Mouse (Mus musculus) hindbrain, embryonic 12.5 days (tissue): Measurements from ENCODE around the gene Plcl2. TPM values are rescaled to one million over a fixed set of nuclear protein-coding genes. Genes with fewer than 3 reads are reported as not detected.
A peak's percentile ranks its signal among the peaks of the same experiment; 100 is the strongest.

ENCODE experiments used
- ATAC-seq: fragments of 200-750 bp; cut with Nextera tagmentation; 2 replicates; pipeline ENCODE4 v1.8.0; 2017; ENCODE audit warnings: moderate TSS enrichment; ENCODE audit not compliant: low FRiP score
- H3K27ac ChIP-seq: fragments of 300-500 bp; sonication (generic); 2 replicates; pipeline ENCODE4 v1.5.1; 2016; ENCODE audit warnings: mild to moderate bottlenecking
- H3K27me3 ChIP-seq: fragments of 300-500 bp; sonication (generic); 2 replicates; pipeline ENCODE4 v1.6.1; 2016; ENCODE audit warnings: mild to moderate bottlenecking
- H3K36me3 ChIP-seq: fragments of 300-500 bp; sonication (generic); 2 replicates; pipeline ENCODE4 v1.6.1; 2016; ENCODE audit warnings: mild to moderate bottlenecking
- H3K4me1 ChIP-seq: fragments of 300-500 bp; sonication (generic); 2 replicates; pipeline ENCODE4 v1.6.1; 2016
- H3K4me2 ChIP-seq: fragments of 300-500 bp; sonication (generic); replicated peaks from 2 replicates; pipeline ENCODE4 v1.6.1; 2016; ENCODE audit warnings: mild to moderate bottlenecking
- H3K4me3 ChIP-seq: fragments of 300-500 bp; sonication (generic); 2 replicates; pipeline ENCODE4 v1.5.1; 2016; ENCODE audit warnings: mild to moderate bottlenecking
- H3K9ac ChIP-seq: fragments of 300-500 bp; sonication (generic); 2 replicates; pipeline ENCODE4 v1.6.1; 2016; ENCODE audit warnings: mild to moderate bottlenecking, moderate library complexity
- H3K9me3 ChIP-seq: fragments of 300-500 bp; sonication (generic); replicated peaks from 2 replicates; pipeline ENCODE4 v1.6.1; 2016; ENCODE audit warnings: mild to moderate bottlenecking
- WGBS: fragments of 180-500 bp; shearing (Covaris S2); methylation state at CpG from one replicate; pipeline ENCODE4 v1.1.7; 2016; 5-methylcytosine and 5-hydroxymethylcytosine counted together
- polyA plus RNA-seq: library from polyadenylated mRNA; unstranded; fragments of >200 nt; fragmentation: Nextera tagmentation; extraction: Ambion mirVana; gene quantifications from 2 replicates; pipeline ENCODE4 v1.2.1, GENCODE M21; 2016

The Plcl2 gene
- 9.2 and 10.0 TPM in 2 replicates for polyA plus RNA-seq

DNA sequence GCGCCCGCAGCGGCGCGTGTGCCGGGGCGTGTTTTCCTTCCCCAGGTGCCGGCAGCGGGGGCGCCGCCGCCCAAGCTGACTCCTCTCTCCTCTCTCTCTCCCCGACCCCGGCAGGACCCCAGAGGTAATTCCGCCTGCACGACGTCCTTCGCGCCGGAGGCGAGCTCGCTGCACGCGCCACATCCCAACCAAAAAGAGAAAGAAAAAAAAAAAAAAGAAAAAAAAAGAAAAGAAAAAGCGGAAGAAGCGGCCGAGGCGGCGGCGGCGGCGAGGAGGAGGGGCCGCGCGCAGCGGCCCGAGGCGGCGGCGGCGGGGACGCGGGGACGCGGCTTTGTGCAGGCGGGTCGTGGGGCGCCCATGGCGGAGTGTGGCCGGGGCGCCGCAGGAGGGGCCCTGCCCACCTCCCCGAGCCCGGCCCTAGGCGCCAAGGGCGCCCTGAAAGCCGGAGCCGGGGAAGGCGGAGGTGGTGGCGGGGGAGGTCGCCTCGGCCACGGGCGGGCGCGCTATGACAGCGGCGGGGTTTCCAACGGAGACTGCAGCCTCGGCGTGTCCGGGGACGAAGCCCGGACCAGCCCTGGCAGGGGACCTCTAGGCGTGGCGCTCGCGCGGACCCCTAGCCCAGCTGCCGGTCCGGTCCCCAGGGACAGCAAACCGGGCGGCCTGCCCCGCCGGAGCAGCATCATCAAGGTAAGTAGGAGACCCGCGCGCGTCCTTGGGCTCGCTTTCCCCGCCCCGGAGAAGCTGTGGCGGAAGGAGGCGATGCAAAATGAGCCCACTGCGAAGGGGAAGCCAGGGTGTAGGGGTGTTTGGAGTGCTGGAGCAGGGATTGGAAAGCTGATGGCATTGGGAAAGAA lies at the start of gene Plcl2:
TSS of gene Plcl2 (plus strand) at position 153 of the 854 bp plus-strand sequence.
- peaks cover 13% of the 10 kb centered on the region for H3K4me1 ChIP-seq
- no peaks in the 10 kb centered on the region for H3K36me3 ChIP-seq
- H3K27ac ChIP-seq = peak within 1 kb of the TSS; percentile 95
- peak within 1 kb of the TSS; percentile 71 for H3K4me2 ChIP-seq
- H3K27me3 ChIP-seq = no peaks in the 10 kb centered on the region
- H3K9me3 ChIP-seq = no peaks in the 10 kb centered on the region
- ATAC-seq = peak; percentile 74
- under 1% methylated on average over 81 of the region's 95 CpGs for WGBS
- peak within 1 kb of the TSS; percentile 94 for H3K9ac ChIP-seq
- H3K4me3 ChIP-seq = peak within 1 kb of the TSS; percentile 89

DNA sequence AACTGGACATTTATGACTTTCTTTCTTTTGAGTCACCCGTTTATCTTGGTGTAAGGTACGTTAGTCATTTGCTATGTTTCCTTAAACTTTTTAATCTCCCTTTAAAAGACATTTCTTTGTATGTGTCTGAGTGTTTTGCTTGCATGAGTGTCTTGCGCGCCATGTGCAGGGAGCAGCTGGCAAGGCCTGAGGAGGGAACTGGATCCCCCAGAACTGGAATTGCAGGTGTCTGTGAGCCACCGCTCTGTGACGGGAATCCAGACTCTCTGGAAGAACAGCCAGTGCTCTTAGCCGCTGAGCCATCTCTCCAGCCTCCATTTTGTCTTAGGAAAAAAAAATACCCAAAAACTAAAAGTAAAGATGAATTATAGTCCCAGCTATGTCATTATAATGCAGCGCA lies 48.9 kb upstream of the Plcl2 start:
- WGBS = 88% methylated on average over 8 of the region's 8 CpGs
- no peak for ATAC-seq
- no peaks in the 10 kb centered on the region for H3K9me3 ChIP-seq
- H3K27me3 ChIP-seq = no peaks in the 10 kb centered on the region
- no peaks in the 10 kb centered on the region for H3K4me1 ChIP-seq
- H3K4me3 ChIP-seq = no peak overlapping the region
- no peak overlapping the region for H3K9ac ChIP-seq
- H3K27ac ChIP-seq = no peak overlapping the region
- H3K4me2 ChIP-seq = no peak overlapping the region
- H3K36me3 ChIP-seq = no peaks in the 10 kb centered on the region

DNA sequence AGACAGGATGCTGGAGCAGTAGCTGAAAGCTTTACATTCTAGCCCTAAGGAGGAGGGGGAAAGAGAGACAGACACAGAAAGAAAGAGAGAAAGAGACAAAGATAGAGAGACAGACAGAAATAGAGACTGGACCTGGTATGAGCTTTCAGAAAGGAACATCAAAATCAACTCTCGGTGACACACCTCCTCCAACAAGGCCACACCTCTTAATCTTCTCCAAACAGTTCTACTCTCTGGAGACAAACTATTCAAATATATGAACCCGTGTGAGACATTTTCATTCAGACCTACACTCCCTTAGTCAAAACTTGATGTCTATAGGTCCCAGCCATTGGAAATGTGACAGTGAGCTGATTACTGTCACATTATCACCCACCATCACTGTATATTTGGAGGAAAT lies 41.8 kb upstream of the Plcl2 start:
- Histone ChIP-seq H3K4me3 (no peak overlapping the region), H3K27ac (no peak overlapping the region), H3K36me3 (no peaks in the 10 kb centered on the region), H3K4me2 (no peak overlapping the region), H3K9ac (no peak overlapping the region), H3K9me3 (no peaks in the 10 kb centered on the region), H3K27me3 (no peaks in the 10 kb centered on the region), H3K4me1 (peaks cover 13% of the 10 kb centered on the region)
- ATAC-seq = no peak
- 97% methylated on average over 2 of the region's 2 CpGs for WGBS

DNA sequence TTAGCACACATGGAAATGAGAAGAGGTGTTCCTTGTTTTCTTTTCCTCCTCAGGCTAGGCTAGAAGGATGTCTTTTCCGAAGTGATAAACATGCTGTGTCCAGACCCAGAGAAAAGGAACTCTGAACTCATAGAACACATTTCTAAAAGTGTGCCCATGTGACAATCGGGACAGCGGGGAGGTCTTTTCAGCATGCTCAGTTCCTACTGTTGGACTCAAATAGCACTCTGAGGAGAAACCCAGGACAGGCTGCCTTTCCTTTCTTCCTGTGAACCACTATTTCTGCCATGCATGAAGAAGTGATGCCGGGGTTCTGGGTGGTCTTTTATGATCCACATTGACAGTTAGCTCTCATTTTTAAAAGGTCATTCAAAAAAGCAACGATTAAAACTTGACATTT lies 40.1 kb upstream of the Plcl2 start:
- H3K36me3 ChIP-seq = no peaks in the 10 kb centered on the region
- H3K4me1 ChIP-seq = peaks cover 13% of the 10 kb centered on the region
- 61% methylated on average over 5 of the region's 5 CpGs for WGBS
- no peak for ATAC-seq
- no peak overlapping the region for H3K9ac ChIP-seq
- H3K27me3 ChIP-seq = no peaks in the 10 kb centered on the region
- no peaks in the 10 kb centered on the region for H3K9me3 ChIP-seq
- no peak overlapping the region for H3K27ac ChIP-seq
- H3K4me2 ChIP-seq = no peak overlapping the region
- H3K4me3 ChIP-seq = no peak overlapping the region

DNA sequence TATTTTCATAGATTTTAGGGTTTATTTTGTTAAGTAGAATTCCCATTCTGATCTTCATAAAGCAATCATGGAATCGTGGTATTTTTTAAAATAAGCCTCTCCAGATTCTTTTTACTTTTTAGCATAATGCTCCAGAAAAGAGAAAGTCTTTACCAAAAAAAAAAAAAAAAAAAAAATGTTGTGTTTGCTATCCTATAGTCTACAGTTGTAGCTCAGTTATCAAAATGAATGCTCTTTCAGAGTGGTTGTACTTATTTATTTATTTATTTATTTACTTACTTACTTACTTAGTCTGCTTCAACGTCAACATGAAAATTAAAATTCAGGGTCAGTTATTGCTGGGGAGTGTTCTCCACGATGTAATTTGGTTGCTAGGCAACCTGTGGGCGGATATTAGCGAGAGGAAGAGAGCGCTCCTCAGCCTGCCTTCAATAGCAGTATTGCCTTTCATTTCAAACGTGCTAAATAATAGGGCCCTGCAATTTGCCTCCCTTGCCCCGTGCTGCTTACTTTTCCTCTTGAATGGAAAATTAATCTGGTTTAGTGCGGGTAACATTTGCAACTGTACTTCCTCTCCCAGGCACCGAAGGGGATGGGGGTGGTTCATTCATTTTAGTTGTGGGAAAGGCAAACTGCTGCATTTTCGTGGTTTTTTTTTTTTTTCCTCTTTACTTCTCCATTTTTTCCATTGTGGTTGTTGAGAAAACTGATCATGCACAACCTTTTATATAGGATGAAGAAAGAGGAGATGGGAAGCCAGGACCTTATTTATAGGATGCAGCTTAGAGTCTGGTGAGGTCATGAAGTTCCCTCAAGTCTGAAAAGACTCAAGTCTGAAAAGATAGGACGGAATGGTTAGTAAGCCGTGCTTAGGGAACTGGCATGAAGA lies 39.4 kb upstream of the Plcl2 start:
- H3K27ac ChIP-seq = peak overlapping the region; percentile 62
- peak overlapping the region; percentile 45 for H3K4me2 ChIP-seq
- H3K36me3 ChIP-seq = no peaks in the 10 kb centered on the region
- H3K4me3 ChIP-seq = 0 out of 2 replicates have a peak overlapping the region, but pooled peaks have one; percentile 9
- H3K27me3 ChIP-seq = no peaks in the 10 kb centered on the region
- ATAC-seq = peak; percentile 87
- peaks cover 13% of the 10 kb centered on the region for H3K4me1 ChIP-seq
- no peak overlapping the region for H3K9ac ChIP-seq
- no peaks in the 10 kb centered on the region for H3K9me3 ChIP-seq
- 15% methylated on average over 13 of the region's 13 CpGs for WGBS

DNA sequence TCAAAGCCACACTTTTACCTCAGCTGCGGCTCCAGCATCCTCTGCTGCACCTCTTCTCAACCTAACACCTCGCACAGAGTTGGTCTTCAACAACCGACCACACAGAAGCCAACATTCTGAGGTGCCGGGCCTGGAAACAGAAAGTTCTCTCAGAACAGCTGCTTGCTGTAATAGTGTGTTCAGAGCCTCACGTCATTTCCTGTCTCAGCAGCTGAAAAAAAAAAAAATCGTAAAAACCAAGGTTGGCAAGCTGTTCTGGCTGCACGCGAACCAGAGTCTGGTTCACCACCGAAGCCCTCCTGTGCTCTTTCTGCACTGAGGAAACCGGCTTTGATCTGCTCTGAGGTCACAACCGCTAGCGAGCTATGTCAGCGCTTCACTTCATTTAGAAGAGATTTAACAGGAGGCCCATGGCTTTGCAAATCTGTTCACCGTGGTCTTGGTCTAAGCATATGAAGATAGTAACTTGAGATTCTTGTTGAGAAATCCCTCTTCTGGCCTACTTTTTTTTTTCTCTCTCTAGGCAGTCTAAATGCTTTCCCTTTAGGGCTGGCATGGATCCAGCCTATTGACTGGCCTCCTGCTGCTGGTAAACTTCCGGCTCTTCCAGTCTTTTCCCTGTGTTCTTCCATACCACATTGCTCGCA lies 38.6 kb upstream of the Plcl2 start:
- H3K4me2 ChIP-seq = peak overlapping the region; percentile 45
- 37% methylated on average over 16 of the region's 16 CpGs for WGBS
- H3K4me1 ChIP-seq = peaks cover 13% of the 10 kb centered on the region
- no peaks in the 10 kb centered on the region for H3K9me3 ChIP-seq
- peak; percentile 42; the same call in 1 of the 2 replicates for ATAC-seq
- H3K4me3 ChIP-seq = no peak overlapping the region
- peak overlapping the region; percentile 62 for H3K27ac ChIP-seq
- H3K9ac ChIP-seq = no peak overlapping the region
- no peaks in the 10 kb centered on the region for H3K27me3 ChIP-seq
- no peaks in the 10 kb centered on the region for H3K36me3 ChIP-seq

DNA sequence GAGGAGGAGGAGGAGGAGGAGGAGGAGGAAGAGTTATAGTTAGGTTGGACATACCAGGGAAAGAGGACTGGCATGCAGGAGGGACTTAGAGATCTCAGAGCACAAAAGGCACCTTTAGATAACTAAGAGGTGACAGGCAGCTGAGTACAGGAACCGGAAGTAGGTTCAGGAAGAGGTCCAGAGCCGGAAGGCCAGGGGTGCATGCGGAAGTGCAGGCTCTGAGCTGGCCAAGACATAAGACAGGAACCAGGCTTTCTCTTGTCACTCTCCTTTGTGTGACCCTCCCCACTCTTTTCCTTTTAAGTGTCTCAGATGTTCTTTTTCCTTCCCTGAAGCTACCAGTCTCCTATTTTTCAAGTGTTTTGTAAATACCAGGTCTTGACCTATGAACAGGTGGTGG lies 38.0 kb upstream of the Plcl2 start:
- Histone ChIP-seq H3K27ac (0 out of 2 replicates have a peak overlapping the region, but pooled peaks have one; percentile 62), H3K9me3 (no peaks in the 10 kb centered on the region), H3K9ac (no peak overlapping the region), H3K4me2 (no peak overlapping the region), H3K36me3 (no peaks in the 10 kb centered on the region), H3K4me1 (peaks cover 13% of the 10 kb centered on the region), H3K4me3 (no peak overlapping the region), H3K27me3 (no peaks in the 10 kb centered on the region)
- WGBS = 60% methylated on average over 3 of the region's 3 CpGs
- no peak for ATAC-seq

DNA sequence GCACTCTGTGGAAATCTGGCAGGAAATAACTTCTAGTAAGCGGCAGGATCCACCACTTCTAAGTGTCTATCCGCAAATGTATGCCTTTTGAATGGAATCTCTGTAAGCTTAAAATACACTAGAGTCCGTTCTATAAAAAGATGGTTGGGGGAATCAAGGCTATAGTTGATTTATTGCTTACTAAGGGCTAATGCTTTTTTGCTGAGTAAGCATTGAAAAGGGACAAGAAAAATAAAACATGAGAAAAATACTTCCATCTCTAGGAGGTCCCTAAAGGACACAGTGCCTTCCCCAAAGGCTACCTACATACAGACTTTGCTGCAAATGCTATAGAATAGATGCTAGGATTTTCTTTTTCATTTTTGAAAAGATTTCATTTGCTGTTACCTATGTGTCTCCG lies 31.9 kb upstream of the Plcl2 start:
- no peak overlapping the region for H3K4me2 ChIP-seq
- H3K27ac ChIP-seq = no peak overlapping the region
- no peaks in the 10 kb centered on the region for H3K4me1 ChIP-seq
- H3K4me3 ChIP-seq = no peak overlapping the region
- no peaks in the 10 kb centered on the region for H3K36me3 ChIP-seq
- H3K27me3 ChIP-seq = no peaks in the 10 kb centered on the region
- WGBS = 96% methylated on average over 4 of the region's 4 CpGs
- H3K9ac ChIP-seq = no peak overlapping the region
- no peak for ATAC-seq
- H3K9me3 ChIP-seq = no peaks in the 10 kb centered on the region

DNA sequence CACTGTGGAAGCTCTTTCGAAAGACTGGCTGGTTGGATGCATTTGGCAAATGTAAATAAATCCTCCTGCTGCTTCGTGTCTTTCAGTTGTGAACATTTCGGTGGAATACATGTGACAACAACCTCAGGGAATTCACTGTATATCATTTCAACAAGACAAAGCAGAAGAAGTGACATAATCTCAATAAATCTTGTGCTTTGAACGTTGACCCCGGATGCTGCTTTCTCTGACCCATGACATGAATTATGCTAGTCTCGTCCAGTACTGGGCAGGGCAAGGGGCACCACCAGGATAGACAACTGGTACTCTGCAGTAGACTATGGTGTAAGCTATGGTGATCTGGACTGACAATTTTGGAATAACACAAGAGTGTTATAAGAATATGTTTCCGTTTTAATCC lies 28.3 kb upstream of the Plcl2 start:
- WGBS = 82% methylated on average over 7 of the region's 7 CpGs
- H3K27ac ChIP-seq = no peak overlapping the region
- no peaks in the 10 kb centered on the region for H3K27me3 ChIP-seq
- H3K36me3 ChIP-seq = no peaks in the 10 kb centered on the region
- H3K4me3 ChIP-seq = no peak overlapping the region
- no peak for ATAC-seq
- H3K4me2 ChIP-seq = no peak overlapping the region
- no peak overlapping the region for H3K9ac ChIP-seq
- no peaks in the 10 kb centered on the region for H3K9me3 ChIP-seq
- H3K4me1 ChIP-seq = no peaks in the 10 kb centered on the region

DNA sequence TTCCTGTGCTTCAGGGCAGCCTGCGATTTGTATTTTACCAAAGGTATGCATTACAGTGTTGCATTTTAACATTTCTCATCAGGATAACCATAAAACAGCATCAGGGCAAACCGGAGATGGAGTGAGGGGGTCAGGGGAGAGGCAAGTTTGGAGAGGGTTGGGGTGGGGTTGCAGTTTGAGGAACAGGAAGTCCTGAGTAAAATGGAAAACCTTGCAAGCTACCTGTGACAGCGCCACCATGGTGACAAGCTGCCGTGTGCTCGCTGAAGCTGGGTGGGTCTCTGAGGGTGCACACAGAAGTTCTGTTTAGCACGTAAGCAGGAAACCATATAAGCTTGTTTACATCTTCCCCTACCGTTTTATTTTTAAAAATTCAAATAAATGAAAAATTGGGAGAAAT lies 25.5 kb upstream of the Plcl2 start:
- H3K4me1 ChIP-seq = no peaks in the 10 kb centered on the region
- H3K4me3 ChIP-seq = no peak overlapping the region
- H3K9me3 ChIP-seq = no peaks in the 10 kb centered on the region
- 84% methylated on average over 7 of the region's 7 CpGs for WGBS
- no peak for ATAC-seq
- no peaks in the 10 kb centered on the region for H3K36me3 ChIP-seq
- no peak overlapping the region for H3K9ac ChIP-seq
- H3K27ac ChIP-seq = no peak overlapping the region
- H3K4me2 ChIP-seq = no peak overlapping the region
- no peaks in the 10 kb centered on the region for H3K27me3 ChIP-seq

DNA sequence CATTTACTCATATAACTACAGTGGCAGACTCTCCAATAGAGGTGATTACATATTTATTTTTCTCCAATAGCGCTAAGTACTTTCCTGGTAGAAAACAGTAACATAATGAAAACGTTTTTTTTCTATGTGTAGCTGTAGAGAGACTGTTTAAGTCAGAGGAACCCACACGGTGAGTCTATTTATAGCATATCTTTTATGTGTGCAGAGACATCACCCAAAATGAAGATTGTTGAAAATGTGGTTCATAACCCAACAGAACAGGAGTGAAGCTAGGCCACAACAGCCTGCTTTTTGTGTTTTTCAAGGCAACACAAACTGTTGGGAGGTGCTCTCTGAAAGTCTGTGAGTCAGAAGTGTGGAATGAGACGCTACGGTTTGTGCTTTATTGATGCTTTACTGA lies 24.2 kb upstream of the Plcl2 start:
- H3K9ac ChIP-seq = no peak overlapping the region
- 86% methylated on average over 5 of the region's 5 CpGs for WGBS
- H3K4me1 ChIP-seq = no peaks in the 10 kb centered on the region
- no peaks in the 10 kb centered on the region for H3K27me3 ChIP-seq
- ATAC-seq = no peak
- no peaks in the 10 kb centered on the region for H3K9me3 ChIP-seq
- no peaks in the 10 kb centered on the region for H3K36me3 ChIP-seq
- no peak overlapping the region for H3K4me3 ChIP-seq
- no peak overlapping the region for H3K27ac ChIP-seq
- no peak overlapping the region for H3K4me2 ChIP-seq

DNA sequence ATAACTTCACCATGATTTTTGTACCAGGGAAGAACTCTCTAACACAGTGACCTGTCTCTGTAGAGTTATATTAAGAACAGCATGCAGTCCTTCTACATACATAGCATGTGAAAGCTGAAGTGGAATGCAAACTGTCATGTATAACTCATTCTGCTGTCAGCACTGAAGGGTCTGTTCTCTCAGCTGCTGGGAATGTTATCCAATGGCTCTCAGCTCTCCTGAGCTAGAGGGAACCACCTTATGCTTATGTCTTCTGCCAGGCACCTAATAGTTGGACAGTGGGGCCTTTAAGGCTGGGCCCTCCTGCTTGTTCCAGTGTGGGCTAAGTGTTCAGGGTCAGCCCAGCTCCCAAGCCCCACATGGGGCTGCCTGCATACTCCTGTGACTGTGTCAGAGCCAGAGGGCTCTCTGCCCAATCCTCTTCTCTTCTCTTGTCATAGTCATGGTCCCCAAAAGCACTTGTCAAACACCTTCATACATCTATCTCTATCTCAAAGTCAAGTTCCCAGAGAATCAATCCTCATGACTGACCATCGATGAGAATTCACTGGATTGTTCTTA lies 22.1 kb upstream of the Plcl2 start:
- WGBS = 90% methylated on average over 1 of the region's 1 CpGs
- no peaks in the 10 kb centered on the region for H3K36me3 ChIP-seq
- no peak overlapping the region for H3K4me3 ChIP-seq
- no peaks in the 10 kb centered on the region for H3K4me1 ChIP-seq
- H3K9me3 ChIP-seq = no peaks in the 10 kb centered on the region
- no peak for ATAC-seq
- no peak overlapping the region for H3K4me2 ChIP-seq
- H3K27me3 ChIP-seq = no peaks in the 10 kb centered on the region
- no peak overlapping the region for H3K9ac ChIP-seq
- no peak overlapping the region for H3K27ac ChIP-seq
